Mouse (Mus musculus) liver, embryonic 14.5 days (tissue): ENCODE measurements around the gene Rhbdd2.
"Not testable (repeated sequence)": the region's sequence is repeated elsewhere in the genome, so short reads cannot be mapped to it uniquely, and the experiment has no call there.

ENCODE experiments used
- CTCF ChIP-seq: IDR thresholded peaks from 2 replicates; pipeline ENCODE4 v1.5.1; 2016; ENCODE audit warnings: antibody characterized with exemption, low read depth, control low read depth
- EP300 ChIP-seq: IDR thresholded peaks from 2 replicates; pipeline ENCODE4 v1.6.1; 2016; ENCODE audit warnings: antibody characterized with exemption, low read depth

GRCm38 (mm10) chr5:135606717-135607116 lies 25.7 kb upstream of the Rhbdd2 start:
- not testable (repeated sequence) for TF ChIP-seq EP300, CTCF
